Mouse (Mus musculus): ENCODE results near the gene Epha6.
A peak's percentile ranks its signal among the peaks of the same experiment; 100 is the strongest.

Epha6 gene

GRCm38 (mm10) chr16:59639985-59640384 lies 965.3 kb downstream of the Epha6 start:
- DNase-seq (ENCODE audit: low spot score) = no peak

- peak; percentile 94 for DNase-seq (ENCODE audit: low spot score)
These were observed 966.1 kb downstream of the Epha6 start, which contains the start of gene Arl6 for GRCm38 (mm10) chr16:59639102-59639691. TSS of gene Arl6 (minus strand) at chr16:59639391.

- DNase-seq (ENCODE audit: low spot score) = no peak
These were observed 970.7 kb downstream of the Epha6 start for GRCm38 (mm10) chr16:59634598-59634997.

GRCm38 (mm10) chr16:59621554-59621953 lies 983.8 kb downstream of the Epha6 start:
- no peak for DNase-seq (ENCODE audit: low spot score)

- DNase-seq (ENCODE audit: low spot score) = no peak
These were observed 988.2 kb downstream of the Epha6 start for GRCm38 (mm10) chr16:59617167-59617566.

GRCm38 (mm10) chr16:59615675-59616074 lies 989.7 kb downstream of the Epha6 start:
- DNase-seq (ENCODE audit: low spot score) = no peak

- no peak for DNase-seq (ENCODE audit: low spot score)
These were observed 994.6 kb downstream of the Epha6 start for GRCm38 (mm10) chr16:59610750-59611149.

GRCm38 (mm10) chr16:59604078-59604781 lies 1001.1 kb downstream of the Epha6 start:
- no peak for DNase-seq (ENCODE audit: low spot score)
